Mouse (Mus musculus): ENCODE results near the gene Dpf3. TPM values are rescaled to one million over a fixed set of nuclear protein-coding genes. Genes with fewer than 3 reads are reported as not detected.

The Dpf3 gene
- polyA plus RNA-seq, 1 experiment, result 24.7 TPM

GRCm38 (mm10) chr12:83233651-83234050 lies 253.9 kb downstream of the Dpf3 start:
- no peak for TF ChIP-seq CTCF (IDR thresholded peaks at IDR 0.05; ENCODE audit: control insufficient read depth, insufficient read depth, low read length)
- no peak overlapping the region for H3K4me3 ChIP-seq (replicated peaks; ENCODE audit: control insufficient read depth, low read depth, low read length)
- 72% methylated on average over 7 of the region's 7 CpGs for WGBS
- H3K27ac ChIP-seq (ENCODE audit: control insufficient read depth, insufficient read depth, low read depth, low read length, poor library complexity), result no peak overlapping the region
- H3K4me1 ChIP-seq (ENCODE audit: control insufficient read depth, insufficient read depth, low read length), result no peaks in the 10 kb centered on the region

- WGBS, result 80% methylated on average over 5 of the region's 5 CpGs
- no peak overlapping the region for H3K27ac ChIP-seq (ENCODE audit: control insufficient read depth, insufficient read depth, low read depth, low read length, poor library complexity)
- no peaks in the 10 kb centered on the region for H3K4me1 ChIP-seq (ENCODE audit: control insufficient read depth, insufficient read depth, low read length)
- no peak overlapping the region for H3K4me3 ChIP-seq (replicated peaks; ENCODE audit: control insufficient read depth, low read depth, low read length)
- TF ChIP-seq POLR2A (IDR thresholded peaks at IDR 0.05; ENCODE audit: borderline replicate concordance, control insufficient read depth, low read depth, low read length), result no peak
- TF ChIP-seq CTCF (IDR thresholded peaks at IDR 0.05; ENCODE audit: control insufficient read depth, insufficient read depth, low read length), result no peak
Measured at GRCm38 (mm10) chr12:83232916-83233315, 254.6 kb downstream of the Dpf3 start.

DNA sequence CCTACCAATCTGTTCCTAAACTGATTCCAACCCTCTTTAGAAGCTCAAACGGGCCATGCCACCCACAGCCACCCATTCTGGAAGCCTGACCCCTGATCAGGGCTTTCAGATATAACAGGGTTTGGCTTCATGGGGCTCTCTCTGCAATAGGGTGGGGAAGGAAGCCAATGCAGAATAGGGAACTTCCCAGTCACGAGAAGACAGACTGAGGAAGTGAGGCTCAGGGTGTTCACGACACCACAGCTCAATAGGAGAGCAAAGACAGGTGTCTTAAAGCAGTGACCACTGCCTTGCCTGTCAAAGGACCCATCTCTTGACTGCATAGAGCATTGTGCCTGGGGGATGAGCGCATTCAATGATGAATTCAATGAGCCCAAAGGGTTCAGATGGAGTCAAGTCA lies 256.3 kb downstream of the Dpf3 start:
- no peak for TF ChIP-seq CTCF (IDR thresholded peaks at IDR 0.05; ENCODE audit: control insufficient read depth, insufficient read depth, low read length)
- no peak for TF ChIP-seq POLR2A (IDR thresholded peaks at IDR 0.05; ENCODE audit: borderline replicate concordance, control insufficient read depth, low read depth, low read length)
- Histone ChIP-seq H3K4me3 (replicated peaks; ENCODE audit: control insufficient read depth, low read depth, low read length) (no peak overlapping the region), H3K27ac (ENCODE audit: control insufficient read depth, insufficient read depth, low read depth, low read length, poor library complexity) (no peak overlapping the region), H3K4me1 (ENCODE audit: control insufficient read depth, insufficient read depth, low read length) (no peaks in the 10 kb centered on the region)
- WGBS, result 36% methylated on average over 4 of the region's 4 CpGs

GRCm38 (mm10) chr12:83229683-83230082 lies 257.8 kb downstream of the Dpf3 start:
- Histone ChIP-seq H3K27ac (ENCODE audit: control insufficient read depth, insufficient read depth, low read depth, low read length, poor library complexity) (no peak overlapping the region), H3K4me3 (replicated peaks; ENCODE audit: control insufficient read depth, low read depth, low read length) (no peak overlapping the region), H3K4me1 (ENCODE audit: control insufficient read depth, insufficient read depth, low read length) (no peaks in the 10 kb centered on the region)
- TF ChIP-seq POLR2A (IDR thresholded peaks at IDR 0.05; ENCODE audit: borderline replicate concordance, control insufficient read depth, low read depth, low read length) (no peak), CTCF (IDR thresholded peaks at IDR 0.05; ENCODE audit: control insufficient read depth, insufficient read depth, low read length) (no peak)
- 82% methylated on average over 6 of the region's 6 CpGs for WGBS

DNA sequence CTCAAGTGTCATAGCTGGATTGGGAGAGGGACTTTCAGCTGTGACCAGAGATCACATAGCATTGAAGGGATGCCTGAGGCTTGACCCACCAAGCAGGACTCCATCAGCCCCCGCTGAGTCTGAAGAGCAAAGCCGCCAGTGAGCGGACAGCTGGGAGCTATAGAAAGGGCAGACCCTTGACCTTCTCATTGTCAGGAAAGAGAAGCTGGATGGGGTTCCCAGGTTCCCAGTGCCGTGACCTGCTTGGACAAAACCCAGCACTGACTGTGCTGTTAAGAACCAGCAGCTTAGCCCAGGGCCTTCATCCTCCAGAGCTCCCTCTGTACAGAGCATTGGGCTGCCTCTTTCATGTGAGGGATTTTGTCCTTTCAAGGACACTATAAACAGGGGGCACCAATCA lies 260.5 kb downstream of the Dpf3 start:
- Histone ChIP-seq H3K4me1 (ENCODE audit: control insufficient read depth, insufficient read depth, low read length) (no peaks in the 10 kb centered on the region), H3K27ac (ENCODE audit: control insufficient read depth, insufficient read depth, low read depth, low read length, poor library complexity) (no peak overlapping the region), H3K4me3 (replicated peaks; ENCODE audit: control insufficient read depth, low read depth, low read length) (no peak overlapping the region)
- WGBS, result 80% methylated on average over 4 of the region's 4 CpGs
- TF ChIP-seq POLR2A (IDR thresholded peaks at IDR 0.05; ENCODE audit: borderline replicate concordance, control insufficient read depth, low read depth, low read length) (no peak), CTCF (IDR thresholded peaks at IDR 0.05; ENCODE audit: control insufficient read depth, insufficient read depth, low read length) (no peak)

GRCm38 (mm10) chr12:83220964-83221363 lies 266.6 kb downstream of the Dpf3 start:
- Histone ChIP-seq H3K27ac (ENCODE audit: control insufficient read depth, insufficient read depth, low read depth, low read length, poor library complexity) (no peak overlapping the region), H3K4me1 (ENCODE audit: control insufficient read depth, insufficient read depth, low read length) (no peaks in the 10 kb centered on the region), H3K4me3 (replicated peaks; ENCODE audit: control insufficient read depth, low read depth, low read length) (no peak overlapping the region)
- TF ChIP-seq POLR2A (IDR thresholded peaks at IDR 0.05; ENCODE audit: borderline replicate concordance, control insufficient read depth, low read depth, low read length) (no peak), CTCF (IDR thresholded peaks at IDR 0.05; ENCODE audit: control insufficient read depth, insufficient read depth, low read length) (no peak)
- 44% methylated on average over 7 of the region's 7 CpGs for WGBS

- TF ChIP-seq CTCF (IDR thresholded peaks at IDR 0.05; ENCODE audit: control insufficient read depth, insufficient read depth, low read length), result no peak
- no peak for TF ChIP-seq POLR2A (IDR thresholded peaks at IDR 0.05; ENCODE audit: borderline replicate concordance, control insufficient read depth, low read depth, low read length)
- no peak overlapping the region for H3K27ac ChIP-seq (ENCODE audit: control insufficient read depth, insufficient read depth, low read depth, low read length, poor library complexity)
- 83% methylated on average over 6 of the region's 6 CpGs for WGBS
- no peak overlapping the region for H3K4me3 ChIP-seq (replicated peaks; ENCODE audit: control insufficient read depth, low read depth, low read length)
- no peaks in the 10 kb centered on the region; the same call in none of the 2 replicates for H3K4me1 ChIP-seq (ENCODE audit: control insufficient read depth, insufficient read depth, low read length)
Measured at GRCm38 (mm10) chr12:83213879-83214341, 273.6 kb downstream of the Dpf3 start.

DNA sequence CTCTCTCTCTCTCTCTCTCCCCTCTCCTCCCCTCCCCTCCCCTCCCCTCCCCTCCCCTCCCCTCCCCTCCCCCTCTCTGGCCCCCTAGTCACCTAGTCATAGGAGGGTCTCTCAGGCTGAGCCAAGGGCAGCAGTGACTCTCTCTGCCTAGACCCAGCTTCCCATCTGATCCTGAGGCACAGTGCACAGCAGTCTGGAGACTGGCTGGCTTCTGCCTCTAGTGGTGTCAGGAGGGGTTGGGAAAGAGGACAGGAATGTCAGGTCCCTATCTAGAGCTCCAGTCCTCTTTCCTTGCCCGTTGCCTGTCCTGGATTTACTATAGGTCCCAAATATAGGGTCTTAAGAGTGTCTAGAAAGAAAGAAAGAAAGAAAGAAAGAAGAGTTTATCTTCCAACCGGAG lies 275.5 kb downstream of the Dpf3 start:
- no peak for TF ChIP-seq CTCF (IDR thresholded peaks at IDR 0.05; ENCODE audit: control insufficient read depth, insufficient read depth, low read length)
- TF ChIP-seq POLR2A (IDR thresholded peaks at IDR 0.05; ENCODE audit: borderline replicate concordance, control insufficient read depth, low read depth, low read length), result no peak
- Histone ChIP-seq H3K4me1 (ENCODE audit: control insufficient read depth, insufficient read depth, low read length) (no peaks in the 10 kb centered on the region; the same call in none of the 2 replicates), H3K4me3 (replicated peaks; ENCODE audit: control insufficient read depth, low read depth, low read length) (no peak overlapping the region), H3K27ac (ENCODE audit: control insufficient read depth, insufficient read depth, low read depth, low read length, poor library complexity) (no peak overlapping the region)
- 58% methylated on average over 2 of the region's 2 CpGs for WGBS

DNA sequence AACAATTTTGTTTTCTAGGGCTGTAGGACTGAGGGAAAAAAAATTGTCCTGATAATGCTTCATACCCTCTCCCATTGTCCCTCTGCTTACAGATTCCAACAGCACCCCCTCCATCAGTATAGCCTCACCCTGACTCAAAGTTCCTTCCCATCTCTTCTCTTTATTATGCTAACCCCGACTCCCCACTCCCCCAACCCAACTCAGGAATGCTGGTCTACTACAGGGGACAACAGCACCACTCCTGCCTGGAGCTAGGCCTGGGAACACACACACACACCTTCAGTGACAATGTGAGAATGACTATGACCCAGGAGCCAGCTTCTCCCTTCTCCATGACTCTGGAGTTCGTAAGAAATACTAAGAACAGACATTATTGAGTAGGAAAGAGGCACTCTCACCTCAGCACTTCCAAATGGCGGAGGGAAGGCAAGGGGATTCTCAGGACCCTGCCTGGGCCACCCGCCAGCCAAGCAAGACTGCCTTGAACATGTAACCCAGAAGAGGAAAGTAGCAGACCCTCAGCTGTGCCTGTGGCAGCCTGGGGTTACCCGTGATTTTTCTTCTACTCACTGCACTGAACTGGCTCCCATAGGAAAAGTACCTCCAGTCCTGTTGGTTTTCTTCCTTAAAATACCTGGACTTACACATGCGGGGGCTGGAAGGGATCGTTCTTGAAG lies 276.2 kb downstream of the Dpf3 start:
- WGBS, result 65% methylated on average over 7 of the region's 7 CpGs
- TF ChIP-seq CTCF (IDR thresholded peaks at IDR 0.05; ENCODE audit: control insufficient read depth, insufficient read depth, low read length) (no peak), POLR2A (IDR thresholded peaks at IDR 0.05; ENCODE audit: borderline replicate concordance, control insufficient read depth, low read depth, low read length) (no peak)
- no peak overlapping the region for H3K27ac ChIP-seq (ENCODE audit: control insufficient read depth, insufficient read depth, low read depth, low read length, poor library complexity)
- no peaks in the 10 kb centered on the region; the same call in none of the 2 replicates for H3K4me1 ChIP-seq (ENCODE audit: control insufficient read depth, insufficient read depth, low read length)
- no peak overlapping the region for H3K4me3 ChIP-seq (replicated peaks; ENCODE audit: control insufficient read depth, low read depth, low read length)

Data from bone marrow, adult 2 months (tissue).